Mouse (Mus musculus): ENCODE data around the gene Cysltr1. TPM values are rescaled to one million over a fixed set of nuclear protein-coding genes. Genes with fewer than 3 reads are reported as not detected.
A peak's percentile ranks its signal among the peaks of the same experiment; 100 is the strongest.

Gene Cysltr1
- 0.61 and 0.82 TPM in 2 replicates for polyA plus RNA-seq (2015; fragmentation: Nextera tagmentation; extraction: Ambion mirVana)

DNA sequence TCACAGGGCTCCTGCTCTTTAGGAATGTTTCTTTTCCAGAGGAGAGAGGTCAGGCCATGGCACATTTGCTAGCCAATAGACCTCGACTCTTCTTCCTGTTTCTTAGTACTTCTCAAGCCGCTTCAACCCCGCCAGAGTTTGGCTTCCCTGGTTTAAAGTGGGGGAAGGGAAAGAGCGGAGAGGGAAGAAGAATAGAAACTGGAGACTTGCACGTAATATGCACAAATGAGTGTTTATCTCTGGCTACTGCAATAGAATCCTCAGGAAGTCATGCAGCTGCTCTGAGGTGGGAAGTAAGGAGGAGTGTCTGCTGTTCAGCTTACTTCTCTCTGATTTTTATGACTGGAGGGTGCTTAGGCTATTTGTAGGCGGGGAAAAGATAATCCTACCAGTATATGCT lies at the start of gene Cysltr1:
Gene Cysltr1 (minus strand): TSS at position 294 of the 400 bp plus-strand sequence.
- ATAC-seq (ENCODE audit: low read depth) = no peak
- Histone ChIP-seq H3K4me3 (no peak within 1 kb of the TSS), H3K27ac (replicated peaks) (no peak within 1 kb of the TSS), H3K9me3 (no peaks in the 10 kb centered on the region), H3K36me3 (no peaks in the 10 kb centered on the region), H3K4me2 (peak within 1 kb of the TSS; percentile 21; the same call in 1 of the 2 replicates), H3K9ac (no peak within 1 kb of the TSS), H3K4me1 (replicated peaks) (no peaks in the 10 kb centered on the region), H3K27me3 (peaks cover 6% of the 10 kb centered on the region)
- WGBS = 30% methylated on average over 6 of the region's 6 CpGs

DNA sequence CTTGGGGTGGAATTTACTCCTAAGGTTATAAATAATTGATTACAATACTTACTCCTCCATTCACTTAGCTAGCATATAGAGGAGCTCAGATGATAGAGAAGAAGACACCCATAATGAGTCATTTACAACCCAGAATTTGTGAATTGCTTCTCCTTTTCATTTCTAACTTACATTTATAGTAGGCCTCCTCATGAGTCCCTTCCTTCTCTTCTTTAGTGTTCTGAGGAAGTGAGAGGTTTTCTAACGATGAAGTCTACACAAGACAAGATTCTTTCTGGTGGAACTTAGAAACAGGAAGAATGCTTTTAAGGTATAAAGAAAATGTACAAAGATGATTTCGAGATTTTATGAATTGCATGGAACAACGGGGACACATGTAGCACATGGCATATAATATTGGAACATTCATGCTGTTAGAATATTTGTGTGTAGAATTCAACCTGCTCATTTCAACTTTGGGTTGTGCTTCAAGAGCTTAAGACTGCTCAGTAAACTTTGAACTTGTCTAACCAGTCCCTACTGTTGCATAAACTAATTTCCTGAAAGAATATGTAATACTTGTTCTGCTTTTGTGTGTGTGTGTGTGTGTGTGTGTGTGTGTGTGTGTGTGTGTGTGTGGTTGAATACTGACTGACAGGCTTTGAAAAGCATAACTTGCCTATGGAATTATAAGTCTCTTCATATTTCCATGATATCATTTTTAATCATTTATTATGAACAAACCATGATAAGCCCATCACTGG lies 31.5 kb upstream of the Cysltr1 start:
- 78% methylated on average over 3 of the region's 3 CpGs for WGBS
- Histone ChIP-seq H3K9ac (no peak overlapping the region), H3K4me2 (no peak overlapping the region), H3K27ac (replicated peaks) (no peak overlapping the region), H3K9me3 (no peaks in the 10 kb centered on the region), H3K36me3 (no peaks in the 10 kb centered on the region), H3K4me3 (no peak overlapping the region), H3K27me3 (no peaks in the 10 kb centered on the region), H3K4me1 (replicated peaks) (no peaks in the 10 kb centered on the region)
- no peak for ATAC-seq (ENCODE audit: low read depth)

DNA sequence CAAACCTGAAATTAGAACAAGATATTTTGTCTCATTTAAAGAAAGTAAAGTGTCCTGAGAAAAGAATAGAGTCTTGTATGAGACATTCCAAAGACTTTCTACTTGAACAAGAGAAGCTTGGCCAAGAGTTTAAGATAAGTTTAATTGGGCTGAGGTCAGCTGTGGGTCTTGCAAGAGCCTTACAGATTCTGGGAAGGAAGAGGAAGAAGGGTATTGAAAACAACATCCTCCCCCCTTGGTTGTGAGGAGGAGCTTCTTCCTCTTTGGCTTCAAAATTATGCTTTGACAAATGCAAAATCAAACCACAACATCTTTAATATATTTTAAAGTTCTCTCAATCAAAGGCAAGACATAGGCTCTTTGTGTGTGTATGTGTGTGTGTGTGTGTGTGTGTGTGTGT lies 30.1 kb upstream of the Cysltr1 start:
- ATAC-seq (ENCODE audit: low read depth) = no peak
- Histone ChIP-seq H3K9ac (no peak overlapping the region), H3K36me3 (no peaks in the 10 kb centered on the region), H3K27me3 (no peaks in the 10 kb centered on the region), H3K9me3 (no peaks in the 10 kb centered on the region), H3K4me2 (no peak overlapping the region), H3K27ac (replicated peaks) (no peak overlapping the region), H3K4me3 (no peak overlapping the region), H3K4me1 (replicated peaks) (no peaks in the 10 kb centered on the region)

DNA sequence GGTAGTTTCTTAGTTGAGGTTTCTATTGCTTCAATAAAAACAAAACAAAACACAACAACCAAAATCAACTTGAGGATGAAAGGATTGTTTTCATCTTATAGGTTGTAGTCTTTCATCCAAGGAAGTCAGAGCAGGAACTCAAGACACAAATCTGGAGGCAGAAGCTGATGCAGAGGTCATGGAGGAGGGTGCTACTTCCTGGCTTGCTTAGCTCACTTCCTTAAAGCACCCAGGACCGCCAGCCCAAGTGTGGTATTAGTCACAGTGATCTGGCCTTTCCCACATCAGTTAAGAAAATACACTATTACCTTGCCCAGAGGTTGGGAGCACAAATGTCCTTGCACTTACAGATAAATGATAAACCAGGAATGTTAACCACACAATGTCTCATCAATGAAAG lies 25.0 kb upstream of the Cysltr1 start:
- H3K4me1 ChIP-seq (replicated peaks) = no peaks in the 10 kb centered on the region
- no peaks in the 10 kb centered on the region for H3K9me3 ChIP-seq
- no peak overlapping the region for H3K4me3 ChIP-seq
- 77% methylated on average over 1 of the region's 1 CpGs for WGBS
- H3K9ac ChIP-seq = no peak overlapping the region
- no peaks in the 10 kb centered on the region for H3K27me3 ChIP-seq
- no peak overlapping the region for H3K4me2 ChIP-seq
- no peak overlapping the region for H3K27ac ChIP-seq (replicated peaks)
- ATAC-seq (ENCODE audit: low read depth) = no peak
- no peaks in the 10 kb centered on the region for H3K36me3 ChIP-seq

DNA sequence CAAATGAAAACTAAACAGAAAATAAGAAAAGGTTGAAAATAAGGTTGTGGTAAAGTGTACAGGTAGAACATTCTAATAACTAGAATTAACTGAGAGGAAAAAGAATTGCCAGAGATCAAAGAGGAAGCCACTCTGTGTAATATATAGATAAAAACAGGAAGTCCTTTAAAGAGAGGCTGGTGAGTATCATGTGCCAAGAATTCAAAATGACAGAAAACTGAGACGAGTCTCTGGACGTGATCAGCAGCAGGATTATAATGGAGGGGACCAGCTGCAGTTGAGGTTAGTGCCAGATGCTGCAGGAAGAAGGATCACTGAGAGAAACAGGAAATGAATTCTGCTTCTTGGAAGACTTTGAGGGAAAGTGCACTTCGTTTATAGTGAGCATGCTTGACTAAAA lies 20.2 kb upstream of the Cysltr1 start:
- H3K9me3 ChIP-seq = no peaks in the 10 kb centered on the region
- no peak for ATAC-seq (ENCODE audit: low read depth)
- WGBS = 68% methylated on average over 3 of the region's 3 CpGs
- no peak overlapping the region for H3K4me3 ChIP-seq
- H3K36me3 ChIP-seq = no peaks in the 10 kb centered on the region
- H3K9ac ChIP-seq = no peak overlapping the region
- no peaks in the 10 kb centered on the region for H3K27me3 ChIP-seq
- no peak overlapping the region for H3K27ac ChIP-seq (replicated peaks)
- no peaks in the 10 kb centered on the region for H3K4me1 ChIP-seq (replicated peaks)
- H3K4me2 ChIP-seq = no peak overlapping the region

DNA sequence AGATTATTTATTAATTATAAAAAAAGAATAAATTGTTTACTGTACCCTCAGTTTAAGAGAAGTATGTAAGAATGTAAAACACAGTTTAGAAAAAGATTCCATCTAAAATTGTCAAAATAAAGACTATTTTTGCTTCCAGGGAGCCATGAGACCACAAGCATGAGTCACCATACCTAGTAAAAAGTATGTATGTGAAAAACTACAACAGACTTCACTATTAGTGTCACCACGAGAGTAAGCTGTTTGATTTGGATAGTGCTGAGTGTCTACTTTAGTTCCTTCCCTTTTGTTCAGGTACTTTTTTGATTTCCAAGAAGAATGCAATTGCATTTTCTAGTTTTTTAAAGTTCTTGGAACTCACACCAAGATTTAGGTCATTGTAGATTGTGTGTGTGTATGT lies 19.0 kb upstream of the Cysltr1 start:
- 76% methylated on average over 1 of the region's 1 CpGs for WGBS
- no peak overlapping the region for H3K27ac ChIP-seq (replicated peaks)
- H3K9me3 ChIP-seq = no peaks in the 10 kb centered on the region
- H3K9ac ChIP-seq = no peak overlapping the region
- no peak overlapping the region for H3K4me3 ChIP-seq
- no peaks in the 10 kb centered on the region for H3K27me3 ChIP-seq
- no peaks in the 10 kb centered on the region for H3K4me1 ChIP-seq (replicated peaks)
- H3K36me3 ChIP-seq = no peaks in the 10 kb centered on the region
- ATAC-seq (ENCODE audit: low read depth) = no peak
- H3K4me2 ChIP-seq = no peak overlapping the region

DNA sequence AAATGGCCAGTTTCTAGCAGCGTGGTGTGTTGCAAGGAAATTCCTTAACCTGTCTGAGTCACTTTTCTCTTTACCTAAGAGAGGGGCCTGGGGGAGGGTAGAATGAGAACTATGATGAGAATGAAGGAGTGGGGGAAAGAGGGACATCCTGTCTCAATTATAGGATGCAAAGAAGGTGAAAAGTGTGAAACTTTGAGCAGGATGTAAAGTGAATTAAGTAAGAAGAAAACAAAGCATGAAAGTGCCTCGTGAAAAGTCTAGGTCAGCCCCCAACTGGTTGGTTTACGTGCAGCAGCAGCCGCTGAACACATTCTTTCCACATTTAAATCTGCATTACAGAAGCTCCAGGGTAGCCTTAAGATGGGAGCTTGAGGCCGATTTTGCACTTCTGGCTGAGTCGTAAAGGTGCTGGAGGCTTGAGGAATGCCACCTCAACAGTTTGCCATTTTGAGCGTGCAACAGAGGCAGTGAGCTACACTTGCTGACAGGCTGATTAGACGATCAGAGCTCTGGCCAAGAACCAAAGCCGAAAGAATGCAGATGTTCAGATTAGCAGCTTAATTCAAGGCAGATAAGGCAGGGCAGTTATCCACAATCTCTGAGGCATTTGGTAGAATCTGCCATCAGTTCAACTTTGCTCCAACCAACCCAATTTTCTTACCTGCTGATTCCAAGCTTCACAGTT lies 763 bp downstream of the Cysltr1 start:
- Histone ChIP-seq H3K9ac (no peak overlapping the region), H3K36me3 (no peaks in the 10 kb centered on the region), H3K27me3 (peaks cover 6% of the 10 kb centered on the region), H3K4me3 (no peak overlapping the region), H3K9me3 (no peaks in the 10 kb centered on the region), H3K4me1 (replicated peaks) (no peaks in the 10 kb centered on the region), H3K4me2 (peak overlapping the region; percentile 21; the same call in 1 of the 2 replicates), H3K27ac (replicated peaks) (no peak overlapping the region)
- no peak for ATAC-seq (ENCODE audit: low read depth)
- WGBS = 25% methylated on average over 9 of the region's 9 CpGs

DNA sequence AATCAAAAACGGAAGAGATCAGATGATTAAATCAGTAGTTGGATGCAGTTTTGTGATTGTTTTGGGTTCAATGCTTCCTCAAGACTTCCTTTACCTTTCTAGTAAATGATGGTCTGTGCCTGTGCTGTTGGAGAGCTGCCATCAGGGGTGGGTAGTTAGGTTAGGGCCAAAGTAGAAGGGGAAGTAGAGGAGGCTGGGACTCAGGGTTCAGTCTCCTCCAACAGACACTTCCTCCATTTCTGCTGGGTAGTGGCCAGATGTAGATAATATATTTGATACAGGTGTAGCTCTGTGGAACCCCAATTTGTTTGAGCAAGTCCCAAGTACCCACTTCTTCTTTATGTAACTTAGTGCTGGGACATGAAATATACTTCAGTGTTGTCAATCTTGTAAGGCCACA lies 7.6 kb downstream of the Cysltr1 start:
- Histone ChIP-seq H3K9ac (no peak overlapping the region), H3K36me3 (no peaks in the 10 kb centered on the region), H3K27ac (replicated peaks) (no peak overlapping the region), H3K9me3 (no peaks in the 10 kb centered on the region), H3K4me3 (no peak overlapping the region), H3K4me2 (no peak overlapping the region), H3K4me1 (replicated peaks) (no peaks in the 10 kb centered on the region), H3K27me3 (no peaks in the 10 kb centered on the region)
- 82% methylated on average over 1 of the region's 1 CpGs for WGBS
- no peak for ATAC-seq (ENCODE audit: low read depth)

DNA sequence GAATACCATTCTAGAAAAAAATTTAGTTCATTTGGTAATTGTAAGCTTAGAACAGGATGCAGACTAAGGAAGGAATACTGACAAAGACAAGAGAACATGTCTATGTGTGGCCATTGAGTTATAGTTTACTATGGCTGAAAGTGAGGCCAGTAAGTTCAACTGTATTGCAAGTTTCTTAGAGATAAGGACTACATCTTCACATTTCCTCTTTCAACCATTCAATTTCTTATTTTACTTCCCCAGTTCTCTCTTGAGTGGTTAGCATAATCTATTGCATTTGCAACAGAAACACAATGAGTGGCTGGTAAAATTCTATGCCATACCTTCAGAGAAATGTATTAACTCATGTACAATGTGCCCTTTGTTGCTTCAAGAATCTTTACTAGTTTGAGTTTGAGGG lies 9.6 kb downstream of the Cysltr1 start:
- no peaks in the 10 kb centered on the region for H3K4me1 ChIP-seq (replicated peaks)
- no peak overlapping the region for H3K27ac ChIP-seq (replicated peaks)
- H3K4me3 ChIP-seq = no peak overlapping the region
- ATAC-seq (ENCODE audit: low read depth) = no peak
- no peaks in the 10 kb centered on the region for H3K36me3 ChIP-seq
- H3K27me3 ChIP-seq = no peaks in the 10 kb centered on the region
- H3K9me3 ChIP-seq = no peaks in the 10 kb centered on the region
- no peak overlapping the region for H3K9ac ChIP-seq
- H3K4me2 ChIP-seq = no peak overlapping the region

DNA sequence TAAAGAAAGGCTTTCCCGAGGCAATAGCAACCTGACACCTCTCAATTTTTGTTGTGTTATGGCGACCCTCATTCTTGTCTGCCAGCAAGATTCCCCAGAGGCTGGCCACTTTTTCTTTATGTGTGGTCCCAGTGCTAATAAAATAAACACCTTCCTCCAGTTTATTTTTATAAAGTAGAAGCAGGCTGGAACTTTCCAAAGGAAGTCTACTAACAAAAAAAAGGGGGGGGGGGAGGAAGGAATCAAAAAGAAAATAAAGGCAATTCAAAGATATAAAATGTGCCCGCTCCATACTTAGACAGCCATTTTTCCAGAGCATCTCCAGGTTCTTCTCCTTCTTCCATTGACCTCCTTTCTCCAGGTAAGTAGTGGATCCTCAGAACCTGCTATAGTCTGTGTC lies 20.6 kb downstream of the Cysltr1 start, which contains the start of gene Gm5127:
Gene Gm5127 (plus strand): TSS at position 301 of the 400 bp plus-strand sequence.
- no peaks in the 10 kb centered on the region for H3K4me1 ChIP-seq (replicated peaks)
- H3K9me3 ChIP-seq = no peaks in the 10 kb centered on the region
- no peak within 1 kb of the TSS for H3K9ac ChIP-seq
- no peak within 1 kb of the TSS for H3K4me2 ChIP-seq
- H3K36me3 ChIP-seq = no peaks in the 10 kb centered on the region
- WGBS = 47% methylated on average over 3 of the region's 3 CpGs
- ATAC-seq (ENCODE audit: low read depth) = no peak
- H3K4me3 ChIP-seq = no peak within 1 kb of the TSS
- no peaks in the 10 kb centered on the region for H3K27me3 ChIP-seq
- no peak within 1 kb of the TSS for H3K27ac ChIP-seq (replicated peaks)

DNA sequence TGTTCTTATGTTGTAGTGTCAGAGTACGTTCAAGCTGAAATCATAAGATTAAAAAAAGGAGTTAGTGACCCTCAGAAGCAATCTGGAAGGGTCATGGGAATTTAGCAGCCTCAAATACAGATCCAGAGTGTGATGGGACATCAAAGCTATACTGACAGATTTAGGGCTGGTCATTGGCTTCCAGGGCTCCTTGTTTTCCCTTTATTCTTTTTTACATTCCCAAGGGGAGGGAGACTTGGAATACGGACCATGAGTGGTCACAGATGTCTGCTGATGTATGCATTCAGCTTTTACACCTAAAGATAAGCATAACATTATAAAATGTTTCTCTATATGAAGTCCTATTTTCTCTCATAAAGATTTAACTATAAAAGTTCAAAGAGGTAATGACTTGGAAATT lies 21.3 kb downstream of the Cysltr1 start:
- ATAC-seq (ENCODE audit: low read depth) = no peak
- H3K27me3 ChIP-seq = no peaks in the 10 kb centered on the region
- H3K4me2 ChIP-seq = no peak overlapping the region
- H3K27ac ChIP-seq (replicated peaks) = no peak overlapping the region
- H3K4me3 ChIP-seq = no peak overlapping the region
- no peaks in the 10 kb centered on the region for H3K9me3 ChIP-seq
- no peaks in the 10 kb centered on the region for H3K4me1 ChIP-seq (replicated peaks)
- H3K9ac ChIP-seq = no peak overlapping the region
- WGBS = 23% methylated on average over 2 of the region's 2 CpGs
- no peaks in the 10 kb centered on the region for H3K36me3 ChIP-seq

DNA sequence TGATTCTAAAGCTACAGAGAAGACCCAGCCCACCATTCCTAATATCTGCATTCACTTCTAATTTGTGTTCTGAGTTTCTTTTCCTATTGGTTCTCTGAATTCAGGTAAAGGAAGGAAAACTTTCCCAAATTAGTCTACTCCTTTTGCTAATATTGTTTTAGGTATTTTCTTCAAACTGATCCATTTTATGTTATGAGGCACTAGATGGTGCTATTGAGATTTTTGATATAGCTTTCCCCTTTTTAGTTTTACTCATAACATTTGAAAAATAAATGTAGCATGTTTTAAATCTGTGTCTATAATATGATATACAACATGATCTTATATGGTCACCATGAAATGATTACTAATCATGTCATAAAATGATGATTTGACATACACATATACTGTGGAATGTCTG lies 23.1 kb downstream of the Cysltr1 start:
- H3K4me1 ChIP-seq (replicated peaks) = no peaks in the 10 kb centered on the region
- H3K9ac ChIP-seq = no peak overlapping the region
- H3K36me3 ChIP-seq = no peaks in the 10 kb centered on the region
- no peaks in the 10 kb centered on the region for H3K9me3 ChIP-seq
- H3K4me3 ChIP-seq = no peak overlapping the region
- H3K27me3 ChIP-seq = no peaks in the 10 kb centered on the region
- H3K4me2 ChIP-seq = no peak overlapping the region
- no peak overlapping the region for H3K27ac ChIP-seq (replicated peaks)
- no peak for ATAC-seq (ENCODE audit: low read depth)

DNA sequence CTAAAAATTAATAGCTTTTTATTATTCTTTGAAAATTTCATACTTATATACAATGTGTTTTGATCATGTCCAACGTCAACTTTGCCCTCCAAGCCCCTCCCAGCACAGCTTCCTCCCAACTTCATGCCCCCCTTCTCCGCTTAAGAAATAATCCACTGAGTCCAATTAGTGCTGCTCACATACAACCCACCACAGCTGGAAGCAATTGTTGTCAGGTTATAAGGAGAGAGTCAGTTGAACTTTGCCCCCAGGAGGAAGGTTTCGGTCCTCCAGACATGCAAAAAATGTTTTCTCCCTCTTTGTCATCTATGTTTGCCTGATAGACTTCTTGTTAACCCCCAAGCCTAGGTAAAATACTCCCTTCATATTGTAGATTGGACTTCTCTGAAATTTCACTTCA lies 24.5 kb downstream of the Cysltr1 start:
- WGBS = 53% methylated on average over 3 of the region's 3 CpGs
- Histone ChIP-seq H3K27me3 (no peaks in the 10 kb centered on the region), H3K36me3 (no peaks in the 10 kb centered on the region), H3K4me1 (replicated peaks) (no peaks in the 10 kb centered on the region), H3K9me3 (no peaks in the 10 kb centered on the region), H3K27ac (replicated peaks) (no peak overlapping the region), H3K9ac (no peak overlapping the region), H3K4me3 (no peak overlapping the region), H3K4me2 (no peak overlapping the region)
- no peak for ATAC-seq (ENCODE audit: low read depth)
